ENCODE assay signal across 19 mouse cellular contexts in the genomic region with DNA sequence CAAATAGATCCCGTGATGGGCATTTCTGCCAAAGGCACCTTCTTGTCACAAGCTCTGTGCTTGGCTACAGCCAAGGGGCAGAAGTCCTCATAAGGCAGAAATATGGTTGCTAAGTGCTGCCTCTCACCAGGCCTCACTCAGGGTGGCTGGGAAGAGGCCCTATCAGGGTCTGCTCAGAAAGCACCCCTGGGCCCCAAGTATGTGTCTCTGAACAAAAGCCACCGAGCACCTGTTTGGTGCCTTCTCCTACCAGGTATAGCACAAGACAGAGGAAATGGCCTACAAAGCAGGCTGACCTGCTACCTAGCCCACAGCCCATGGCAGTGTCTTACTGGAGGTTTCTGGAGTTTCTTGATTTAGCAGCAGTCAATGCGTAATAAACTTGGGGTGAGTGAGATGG.
"Had no signal": no experiment of that assay in that cellular context is flagged by ENCODE, and none has a peak within 500 bp of the region (broad histone marks: within the 10 kb centered on the region; RNA-seq: fewer than 3 reads in every experiment).

No protein-coding gene starts in this region.

- H3K9me3 ChIP-seq: intestine, embryonic 15.5 days had no signal

- H3K36me3 ChIP-seq: hindbrain, embryonic 10.5 days; hindbrain, embryonic 12.5 days; intestine, embryonic 15.5 days; limb, embryonic 10.5 days; limb, embryonic 12.5 days had no signal

- H3K27ac ChIP-seq: heart, adult 2 months; hindbrain, embryonic 10.5 days; hindbrain, embryonic 12.5 days; hindbrain, embryonic 14.5 days; intestine, embryonic 15.5 days; layer of hippocampus, adult 2 months; left cerebral cortex, adult 2 months; limb, embryonic 10.5 days; limb, embryonic 12.5 days had no signal

- ATAC-seq: hindbrain, embryonic 16.5 days; inflammation-experienced regulatory T-cells, adult 6 months; intestine, embryonic 15.5 days; intestine, postnatal 0 days had no signal

- H3K4me1 ChIP-seq: hindbrain, embryonic 12.5 days; intestine, embryonic 15.5 days; limb, embryonic 10.5 days; limb, embryonic 12.5 days had no signal

- DNase-seq: gastrocnemius, postnatal 10 days; heart, adult 2 months; heart, postnatal 4 days; kidney, postnatal 10 days; kidney, postnatal 4 days; liver had no signal

- H3K4me2 ChIP-seq: heart, embryonic 11.5 days; hindbrain, embryonic 12.5 days; hindbrain, embryonic 14.5 days; intestine, embryonic 15.5 days; limb, embryonic 12.5 days; liver, embryonic 11.5 days had no signal

- H3K27me3 ChIP-seq: hindbrain, embryonic 12.5 days; intestine, embryonic 15.5 days; limb, embryonic 12.5 days had no signal

- H3K4me3 ChIP-seq: heart, adult 2 months; hindbrain, embryonic 10.5 days; hindbrain, embryonic 12.5 days; intestine, embryonic 15.5 days; layer of hippocampus, adult 2 months; left cerebral cortex, adult 2 months; limb, embryonic 10.5 days; limb, embryonic 12.5 days had no signal

- H3K9ac ChIP-seq: hindbrain, embryonic 12.5 days; hindbrain, embryonic 14.5 days; intestine, embryonic 15.5 days; limb, embryonic 12.5 days had no signal
